Mouse (Mus musculus) A20 (cell line): ENCODE results near the gene Ilkap.

Experiments
- DNase-seq: peaks from one replicate; pipeline ENCODE4 v3.0.0-alpha.2; 2011; ENCODE audit warnings: low read depth, low spot score

The Ilkap gene

DNA sequence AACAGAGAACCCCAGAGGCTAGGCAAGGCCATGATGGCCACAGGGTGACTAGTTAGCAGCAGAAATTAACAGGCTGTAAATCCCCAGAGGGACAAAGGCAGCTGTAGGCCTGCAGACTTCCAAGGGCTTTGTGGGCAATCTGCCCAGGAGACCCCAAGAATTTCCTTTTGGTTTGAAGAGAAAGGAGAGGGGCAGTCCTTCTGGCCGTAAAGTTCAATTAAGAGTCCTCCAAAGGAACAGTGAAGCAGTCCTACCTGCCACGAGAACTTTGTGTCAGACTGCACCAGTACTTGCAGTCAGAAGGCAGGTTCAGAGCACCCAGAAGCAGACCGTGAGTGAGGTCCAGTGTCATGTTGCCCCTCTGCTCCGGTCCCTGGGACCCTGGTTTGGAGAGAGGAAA, 16.3 kb upstream of the Ilkap start:
- peak; percentile 39 for DNase-seq

DNA sequence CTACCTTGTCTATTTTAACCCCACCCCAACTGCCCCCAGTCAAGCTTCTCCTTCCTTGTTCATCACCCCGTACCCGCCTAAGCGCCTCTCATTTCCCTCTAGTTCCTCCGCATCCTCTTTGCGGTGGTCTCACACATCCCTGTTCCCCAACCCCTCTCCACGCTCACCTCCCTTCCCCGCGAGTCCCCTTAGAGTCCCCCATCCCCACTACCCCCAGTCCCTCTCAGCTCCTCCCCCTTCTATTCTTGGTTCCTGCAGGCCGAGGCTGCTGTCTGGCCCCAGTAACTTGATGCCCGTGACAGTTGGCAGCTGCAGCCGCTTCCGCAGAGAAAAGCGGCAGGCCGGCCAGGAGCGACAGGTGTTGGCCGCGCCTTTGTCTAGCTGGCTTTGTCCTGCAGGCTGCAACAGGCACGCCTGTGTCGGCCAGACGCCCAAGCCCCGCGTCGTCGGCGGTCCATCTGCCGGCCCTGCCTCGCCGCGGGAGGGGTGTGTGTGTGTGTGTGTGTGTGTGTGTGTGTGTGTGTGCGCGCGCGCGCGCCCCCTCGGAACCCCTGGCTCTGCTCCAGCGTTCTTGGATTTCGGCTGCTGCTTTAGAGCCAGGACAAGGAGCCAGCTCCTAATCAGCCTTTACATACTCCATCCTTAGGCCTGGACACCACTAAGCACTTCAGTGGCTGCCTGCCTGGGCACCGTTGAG, 15.4 kb upstream of the Ilkap start, which contains the start of gene Hes6:
Gene Hes6, minus strand, starts transcription at position 141 of the 697 bp plus-strand sequence.
- peak; percentile 95 for DNase-seq

DNA sequence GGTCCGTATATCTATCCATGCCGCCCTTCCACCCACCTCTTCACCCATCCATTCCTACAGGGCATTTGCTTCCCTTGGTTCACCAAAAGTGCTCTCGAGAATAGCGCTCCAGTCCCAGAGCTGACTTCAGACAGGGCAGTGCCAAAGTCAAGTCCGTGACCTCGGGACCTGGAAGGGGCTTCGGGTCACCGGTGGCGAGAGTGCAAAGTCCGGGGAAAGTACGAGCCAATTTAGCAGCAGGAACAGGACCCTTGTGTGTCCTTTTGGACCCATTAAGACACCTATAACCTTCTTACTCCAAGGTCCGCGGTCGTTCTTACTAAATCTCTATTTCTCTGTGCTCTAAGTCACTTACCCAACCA, 14.9 kb upstream of the Ilkap start:
- no peak for DNase-seq

DNA sequence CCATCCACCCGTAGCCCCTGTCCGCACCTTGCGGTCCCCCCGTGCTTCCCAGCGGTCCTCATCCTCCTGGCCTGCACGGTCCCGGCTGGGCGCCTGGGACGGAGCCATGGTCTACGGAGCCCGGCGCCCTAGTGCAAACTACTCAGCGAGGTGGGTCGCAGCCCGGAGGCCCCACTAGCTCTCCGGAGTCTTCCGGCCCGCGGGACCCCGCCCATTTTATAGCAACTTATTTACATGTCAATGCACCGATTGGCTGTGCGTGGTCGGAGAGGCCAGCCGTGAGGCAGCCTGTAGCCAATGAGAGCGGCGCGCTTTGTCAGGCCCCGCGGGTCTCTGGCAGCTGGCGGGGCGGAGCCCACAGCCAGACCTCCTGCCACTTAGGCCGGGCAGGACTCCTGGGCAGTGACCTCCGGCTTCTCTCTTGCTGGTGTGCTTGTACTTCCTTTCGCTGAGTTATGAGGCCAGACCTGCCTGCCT, 14.5 kb upstream of the Ilkap start:
- DNase-seq: peak; percentile 99

DNA sequence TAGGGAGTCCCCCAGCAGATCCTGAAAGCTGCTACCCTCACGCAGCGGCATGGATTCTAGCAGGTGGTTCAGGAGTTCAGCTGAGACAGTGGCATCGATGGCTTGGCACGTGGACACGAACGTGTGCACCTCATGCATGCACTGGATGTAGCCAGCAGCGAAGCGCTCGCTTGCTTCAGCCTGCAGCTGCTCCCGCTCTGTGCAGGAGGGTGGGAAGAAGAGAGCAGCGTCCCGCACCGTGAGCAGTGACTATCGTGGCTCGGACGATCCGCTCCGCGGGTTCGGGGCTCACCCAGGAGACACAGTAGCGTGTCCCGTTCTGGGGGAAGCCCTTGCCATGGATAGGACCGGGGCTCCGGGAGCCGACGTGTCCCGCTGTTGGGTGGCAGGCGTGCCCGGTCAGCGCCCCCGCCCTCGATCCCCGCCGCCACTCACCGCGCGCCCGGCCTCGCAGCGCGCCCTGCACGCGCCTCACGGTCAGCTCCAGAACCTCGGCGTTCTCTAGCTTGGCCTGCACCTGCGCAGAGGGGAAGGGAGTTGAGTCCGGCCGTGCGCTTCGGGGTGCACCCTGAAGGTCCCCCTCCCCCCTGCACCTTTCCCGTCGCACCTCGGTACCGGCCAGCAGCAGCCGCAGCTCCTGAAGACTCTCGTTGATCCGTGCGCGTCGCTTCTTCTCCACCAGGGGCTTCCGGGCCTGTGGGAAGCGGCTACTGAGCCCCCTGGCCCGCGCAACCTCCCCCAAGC, 13.8 kb upstream of the Ilkap start:
- no peak for DNase-seq

DNA sequence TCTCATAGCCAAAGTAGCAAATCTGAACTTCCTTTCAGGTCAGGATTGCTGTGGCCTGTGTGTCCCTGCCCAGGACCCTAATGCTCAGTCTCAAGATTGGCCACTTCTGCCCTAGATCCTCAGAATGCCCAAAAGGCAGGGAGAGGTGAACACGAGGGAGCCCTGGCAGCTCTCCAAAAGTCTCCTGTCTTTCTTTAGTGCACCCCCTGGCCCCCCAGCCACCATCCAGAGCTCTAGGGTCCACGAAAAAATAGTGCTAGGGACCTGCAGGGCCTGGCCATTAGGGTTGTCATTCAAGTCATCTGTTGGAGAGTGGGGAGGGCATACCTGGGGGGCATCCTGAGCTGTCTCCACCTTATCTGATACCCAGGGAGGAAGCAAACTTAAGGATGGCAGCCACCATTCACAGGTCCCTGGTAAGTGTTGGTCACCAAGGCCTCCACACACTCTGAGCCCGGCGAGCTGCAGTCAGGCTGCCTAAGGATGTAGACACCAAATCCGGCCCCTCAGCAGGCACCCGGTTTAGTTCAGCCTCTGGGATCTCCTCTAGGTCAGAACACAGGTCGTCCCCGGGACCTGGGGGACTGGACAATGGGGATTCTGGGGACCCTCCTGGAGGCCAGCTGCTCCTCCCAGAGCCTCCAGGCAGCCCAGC, 13.1 kb upstream of the Ilkap start:
- no peak for DNase-seq

DNA sequence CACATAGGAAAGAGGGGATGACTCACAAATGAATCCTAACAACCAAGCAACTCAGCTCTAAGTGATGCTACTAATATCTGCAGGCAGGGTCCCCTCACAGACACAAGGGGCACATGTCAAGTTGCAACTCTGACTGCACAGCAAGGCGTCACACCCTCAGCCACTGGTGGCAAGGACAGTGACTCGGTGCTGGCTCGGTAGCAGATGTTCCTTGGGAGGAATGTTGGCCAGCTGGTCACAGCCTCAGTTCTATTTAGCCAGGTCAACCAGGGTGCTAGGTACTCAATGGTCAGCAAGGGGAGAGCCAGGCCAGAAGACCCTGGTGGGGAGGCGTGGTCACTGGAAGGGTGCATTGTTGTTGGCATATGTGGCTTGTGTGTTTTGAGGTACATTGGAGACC, 9.2 kb upstream of the Ilkap start:
- no peak for DNase-seq

DNA sequence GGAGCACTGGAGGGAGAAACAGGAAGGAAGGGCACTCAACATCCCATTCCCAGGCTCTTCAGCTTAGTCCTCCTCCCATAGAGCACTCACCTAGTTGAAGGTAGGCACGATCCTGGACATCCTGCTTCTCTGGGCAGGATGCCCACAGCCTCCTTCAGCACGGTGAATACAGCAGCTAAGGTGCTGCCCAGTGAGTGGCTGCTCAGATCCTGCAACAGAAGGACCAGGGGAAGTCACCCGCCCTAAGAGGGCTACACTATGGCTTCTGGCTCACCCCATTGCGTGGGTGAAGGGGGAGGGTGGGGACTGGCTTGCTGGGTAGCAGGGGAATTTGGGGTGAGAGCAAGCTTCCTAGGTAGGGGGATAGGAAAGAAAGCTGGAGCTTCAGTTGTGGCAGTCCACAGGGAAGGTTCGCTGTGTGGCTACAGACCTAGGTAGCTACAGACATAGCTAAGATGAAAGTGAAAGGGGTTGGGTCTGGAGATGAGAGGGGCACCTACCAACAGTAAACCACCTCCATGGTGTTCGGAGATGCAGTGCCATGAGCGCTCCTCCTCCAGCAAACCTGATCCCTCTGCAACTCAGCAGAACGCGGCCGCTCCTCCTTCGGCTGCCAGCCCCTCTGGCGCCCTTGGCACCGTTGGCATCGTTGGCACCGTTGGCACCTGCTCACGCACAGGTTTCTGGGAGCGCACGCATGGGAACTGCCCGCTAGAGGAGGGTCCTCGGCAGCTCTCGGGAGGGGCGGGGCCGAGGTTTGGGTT, 7.0 kb upstream of the Ilkap start:
- no peak for DNase-seq

DNA sequence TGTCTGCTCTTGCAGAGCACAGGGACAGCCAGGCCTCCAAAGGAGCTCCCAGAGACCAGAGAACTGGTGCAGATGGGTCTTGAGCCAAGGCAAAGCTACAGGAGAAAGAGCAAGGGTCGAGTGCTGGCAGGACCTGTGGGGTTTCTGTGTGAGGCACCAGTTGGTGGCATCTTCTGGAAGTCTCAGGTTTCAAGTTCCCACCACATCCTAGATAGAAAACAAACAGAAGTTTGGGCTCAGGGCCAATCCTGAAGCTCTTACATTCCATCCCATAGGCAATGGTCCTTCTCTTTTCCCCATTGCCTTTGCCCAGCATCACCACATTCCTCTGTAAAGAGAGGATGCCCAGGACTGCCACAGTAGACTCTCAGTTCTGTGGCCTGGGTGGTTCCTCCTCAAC, 6.4 kb upstream of the Ilkap start:
- no peak for DNase-seq

DNA sequence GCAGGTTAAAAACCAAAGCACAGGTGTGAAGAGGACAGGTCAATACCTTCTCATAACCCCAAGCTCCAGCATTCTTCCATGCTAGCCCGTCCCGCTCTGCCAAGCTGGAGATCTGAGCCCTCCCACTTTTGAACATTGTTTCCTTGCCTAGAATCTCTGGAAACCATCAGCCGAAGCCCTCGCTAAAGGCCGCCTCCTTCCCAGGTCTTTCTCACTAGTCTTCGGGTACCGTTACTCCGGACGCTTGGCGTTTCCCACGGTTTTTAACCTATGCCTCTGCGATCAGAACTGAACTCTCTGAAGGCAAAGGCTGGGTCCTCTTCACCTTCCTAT, 722 bp downstream of the Ilkap start:
- no peak for DNase-seq

DNA sequence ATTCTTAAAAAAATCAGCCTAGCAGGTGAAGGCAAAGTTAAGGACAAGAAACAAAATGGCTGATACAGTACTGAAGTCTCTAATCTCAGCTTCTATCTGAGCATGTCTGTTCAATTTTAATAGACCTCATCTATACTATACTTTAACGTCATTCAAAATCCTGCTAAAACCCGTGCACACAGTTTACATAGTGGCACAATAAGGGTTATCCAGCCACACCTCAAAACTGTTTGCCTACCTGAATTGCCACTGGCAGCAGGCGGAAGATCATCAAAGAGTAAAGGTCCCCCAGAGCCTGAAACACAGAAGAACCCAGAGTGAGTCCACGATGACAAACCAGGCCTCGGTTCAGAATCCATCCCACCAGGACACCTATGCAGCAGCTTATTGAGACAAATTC, 8.2 kb downstream of the Ilkap start:
- DNase-seq: no peak

DNA sequence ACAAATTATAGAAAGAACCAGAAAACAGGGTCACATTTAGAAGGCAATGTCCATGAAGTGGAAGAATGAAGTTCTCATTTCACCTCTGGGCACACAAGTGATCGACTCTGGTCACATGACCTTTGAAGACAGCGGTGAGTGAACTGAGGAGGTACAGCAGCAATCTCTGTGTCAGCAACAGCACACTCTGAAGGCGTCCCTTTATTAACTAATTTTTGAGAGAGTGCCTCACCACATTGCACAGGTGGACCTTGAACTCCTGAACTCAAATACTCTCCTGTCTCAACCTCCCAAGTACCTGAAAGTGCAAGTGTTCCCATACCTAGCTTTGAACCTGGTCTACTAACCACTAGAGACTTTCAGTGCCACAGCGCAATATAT, 17.5 kb downstream of the Ilkap start:
- DNase-seq: no peak

DNA sequence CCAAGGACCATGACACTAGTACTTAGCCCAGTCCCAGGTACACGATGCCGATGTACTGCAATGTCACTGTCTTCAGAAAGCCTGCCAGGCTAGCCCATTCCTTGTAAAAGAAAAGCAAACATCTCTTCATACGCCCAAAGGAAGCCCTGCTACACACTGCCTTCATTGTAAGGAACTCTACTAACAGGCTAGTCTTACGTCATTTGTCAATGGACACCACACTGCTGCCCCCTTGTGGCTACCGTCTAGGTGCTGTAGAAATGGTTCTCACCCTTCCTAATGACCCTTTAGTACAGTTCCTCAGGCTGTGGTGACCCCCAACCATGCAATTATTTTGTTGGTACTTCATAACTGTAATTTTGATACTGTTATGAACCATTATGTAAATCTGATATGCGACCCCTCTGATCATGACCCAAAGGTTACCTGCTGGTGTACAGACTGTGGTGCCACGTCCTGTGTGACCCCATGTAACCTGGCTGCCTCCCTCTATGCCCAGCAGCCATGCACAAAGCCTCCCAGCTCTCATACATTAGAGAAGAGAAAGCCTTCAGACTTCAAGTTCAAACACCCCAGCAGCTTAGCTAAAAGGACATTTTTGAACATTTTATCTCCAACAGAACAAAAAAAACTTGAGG, 18.0 kb downstream of the Ilkap start:
- DNase-seq: peak; percentile 72

DNA sequence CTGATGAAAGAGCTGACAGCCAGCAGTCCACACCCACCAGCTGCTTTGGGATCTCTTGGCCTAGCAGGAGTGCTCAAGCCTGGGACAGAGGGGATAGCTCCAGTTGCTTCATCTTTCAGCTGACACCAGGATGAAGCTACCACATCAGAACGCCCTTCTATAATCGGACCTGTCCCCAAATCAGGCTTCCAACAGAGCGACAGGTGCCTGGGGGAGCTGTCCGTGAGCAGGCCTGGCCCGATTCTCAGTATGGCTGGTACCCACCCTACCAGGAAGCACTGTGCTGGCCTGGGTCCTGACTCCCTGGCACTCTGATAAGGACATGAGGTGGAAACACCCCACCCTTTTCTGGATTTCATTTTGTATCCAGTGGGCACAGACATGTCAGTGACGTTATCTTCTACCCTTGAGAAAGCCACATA, 25.2 kb downstream of the Ilkap start:
- DNase-seq: no peak

DNA sequence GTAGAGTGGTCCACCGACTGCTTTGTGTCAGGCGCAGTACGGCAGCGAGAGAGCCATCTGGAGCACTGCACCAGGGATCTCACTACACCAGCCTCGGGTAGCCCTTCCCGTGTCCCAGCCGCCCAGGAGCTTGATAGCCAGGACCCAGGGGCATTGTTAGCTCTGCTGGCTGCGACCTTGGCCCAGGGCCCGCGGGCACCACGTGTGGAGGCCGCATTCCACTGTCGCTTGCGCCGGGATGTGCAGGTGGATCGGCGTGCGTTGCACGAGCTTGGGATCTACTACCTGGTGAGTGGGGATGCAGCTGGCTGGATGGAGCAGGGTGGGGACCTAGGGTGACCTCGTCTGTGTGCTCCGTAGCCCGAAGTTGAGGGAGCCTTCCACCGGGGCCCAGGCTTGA, 28.6 kb downstream of the Ilkap start:
- no peak for DNase-seq

DNA sequence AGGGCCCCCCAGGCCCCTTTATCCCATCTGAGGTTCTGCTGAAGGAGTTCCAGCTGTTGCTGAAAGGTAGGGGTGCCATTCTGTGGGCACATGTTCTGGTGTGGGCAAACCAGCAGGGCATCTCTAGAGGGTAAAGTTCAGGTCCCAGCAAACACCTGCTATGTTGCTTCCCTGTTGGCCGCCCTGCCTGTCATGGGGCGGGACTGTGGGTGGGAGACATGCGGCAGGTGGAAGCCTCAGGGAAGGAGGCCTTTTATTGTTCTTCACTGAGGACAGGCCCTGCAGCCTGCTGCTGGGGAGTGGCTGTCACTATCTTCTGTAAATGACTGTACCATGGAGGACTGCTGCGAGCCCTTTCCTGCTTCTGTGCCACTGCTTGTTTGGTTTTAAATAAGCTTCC, 29.2 kb downstream of the Ilkap start:
- DNase-seq: no peak

DNA sequence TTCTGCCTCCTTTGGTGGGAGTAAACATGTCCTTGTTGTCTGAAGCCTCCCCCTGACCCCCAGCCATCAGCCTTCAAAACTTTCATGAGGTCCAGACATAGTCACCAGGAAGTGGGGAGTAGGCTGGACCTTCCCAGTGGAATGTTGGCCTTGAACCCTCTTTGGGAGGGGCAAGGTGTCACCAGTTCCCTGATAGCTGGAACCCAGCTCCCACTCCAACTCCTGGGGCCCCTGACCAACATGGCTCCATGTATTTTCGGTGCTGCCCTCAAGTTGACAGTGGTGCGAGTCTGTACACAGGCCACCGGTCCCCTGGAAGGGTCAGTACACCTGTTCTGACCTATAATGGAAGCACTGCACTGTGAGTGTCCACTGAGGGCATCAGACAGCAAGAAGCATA, 31.3 kb downstream of the Ilkap start:
- no peak for DNase-seq

DNA sequence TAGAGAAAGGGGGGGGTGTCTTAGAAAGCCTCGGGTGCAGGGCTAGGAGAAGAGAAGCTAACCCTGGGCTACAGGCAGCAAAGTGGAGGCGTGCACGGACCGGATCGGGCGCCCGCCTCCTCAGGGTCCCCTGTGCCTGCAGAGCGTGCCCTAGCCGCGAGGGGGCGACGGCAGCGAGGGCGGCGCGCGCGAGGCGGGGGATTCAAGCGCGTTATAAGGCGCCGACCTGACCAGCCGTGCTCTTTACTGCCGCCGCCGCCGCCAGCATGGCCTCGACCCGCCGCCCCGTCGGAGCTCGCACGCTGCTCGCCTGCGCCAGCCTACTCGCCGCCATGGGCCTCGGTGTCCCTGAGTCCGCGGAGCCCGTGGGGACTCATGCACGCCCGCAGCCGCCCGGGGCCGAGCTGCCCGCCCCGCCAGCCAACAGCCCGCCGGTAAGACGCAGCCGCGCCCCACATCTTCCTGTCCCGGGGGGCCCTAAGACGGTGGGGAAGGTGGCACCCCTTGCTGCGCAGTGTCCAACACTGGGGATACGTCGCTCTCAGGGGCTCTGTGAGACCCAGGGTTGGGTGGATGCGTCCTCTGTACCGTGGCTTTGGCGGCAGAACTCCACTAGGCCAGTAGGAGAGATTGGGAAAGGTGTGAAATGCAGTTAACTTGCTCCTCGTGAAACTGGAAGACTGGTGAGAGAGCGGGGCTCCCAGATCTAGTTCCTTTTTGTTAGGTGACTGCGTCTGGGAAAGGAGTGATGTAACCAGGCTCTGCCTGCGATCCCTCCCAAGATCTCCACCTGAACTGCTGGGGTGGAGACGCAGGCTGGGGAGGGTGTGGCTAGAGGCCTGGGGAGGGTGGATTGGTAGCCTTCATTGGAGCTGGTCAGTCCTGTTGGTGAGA, 32.2 kb downstream of the Ilkap start, which contains the start of gene Erfe:
Gene Erfe, plus strand, starts transcription at position 216 of the 894 bp plus-strand sequence.
- DNase-seq: peak; percentile 86

DNA sequence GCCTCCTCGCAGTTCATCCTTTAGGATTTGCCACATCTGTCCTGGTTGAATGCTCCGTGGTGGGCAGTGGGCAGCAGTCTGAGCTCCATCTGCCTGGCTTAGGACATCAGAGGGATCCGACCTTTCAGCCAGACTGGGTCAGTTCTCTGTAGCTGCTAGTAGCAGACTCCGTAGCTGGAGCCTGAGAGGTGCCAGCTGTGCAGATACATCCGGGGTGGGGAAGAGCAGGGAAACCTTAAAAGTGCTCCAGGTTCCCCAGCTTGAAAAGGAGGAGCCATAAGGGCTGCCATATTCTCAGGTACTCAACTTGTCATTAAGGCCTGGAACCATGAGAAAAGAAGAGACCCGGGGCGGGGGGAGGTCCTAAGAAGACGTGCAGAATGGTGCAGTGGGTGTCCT, 32.8 kb downstream of the Ilkap start:
- no peak for DNase-seq

DNA sequence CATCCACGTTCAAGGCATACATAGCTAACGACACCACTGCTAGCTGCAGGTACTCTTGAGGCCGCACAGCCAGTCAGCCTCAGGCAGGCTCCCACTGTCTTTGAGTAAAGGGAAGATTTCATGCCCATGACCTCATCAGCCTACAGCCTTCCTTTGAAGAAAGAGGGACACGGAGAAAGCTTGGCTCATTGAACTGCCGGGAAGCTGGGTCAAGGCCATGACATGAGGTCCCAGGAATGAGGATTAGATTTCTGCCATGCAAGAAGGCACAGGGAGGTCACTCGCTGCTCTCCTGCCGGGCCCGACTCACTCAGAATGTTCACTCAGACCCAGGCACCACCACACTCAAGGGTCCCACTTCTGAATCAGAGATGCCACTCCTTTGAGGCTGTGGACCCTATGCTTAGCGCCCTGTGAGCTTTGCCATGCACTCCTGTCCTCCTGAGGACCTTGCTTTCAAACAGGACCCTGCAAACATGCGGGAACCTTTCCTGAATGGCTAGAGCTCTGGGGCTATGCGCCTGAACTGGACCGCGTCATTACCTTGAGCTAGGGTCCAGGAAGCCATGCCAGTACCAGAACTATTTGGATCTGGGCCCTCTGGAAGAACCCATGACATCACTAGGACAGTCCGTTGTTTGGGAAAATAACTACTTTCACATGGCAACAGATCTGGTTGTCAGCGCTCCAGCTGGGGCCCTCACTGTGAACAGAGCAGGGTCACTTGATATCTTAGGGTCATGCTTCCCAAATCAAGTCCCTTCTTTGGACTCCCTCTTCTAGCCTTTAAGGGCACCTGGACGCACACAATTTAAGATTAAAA, 33.6 kb downstream of the Ilkap start:
- DNase-seq: no peak
